Mouse (Mus musculus) CH12F3 (cell line): ENCODE measurements around the gene Lamb3.

Experiments used
- in situ Hi-C: fragments of 300-500 bp; cut with MboI; formaldehyde crosslinking; loops from 2 replicates; pipeline ENCODE4 v1.14.3; 2020; ENCODE audit warnings: low sequenced_read_pairs

Lamb3 gene

DNA sequence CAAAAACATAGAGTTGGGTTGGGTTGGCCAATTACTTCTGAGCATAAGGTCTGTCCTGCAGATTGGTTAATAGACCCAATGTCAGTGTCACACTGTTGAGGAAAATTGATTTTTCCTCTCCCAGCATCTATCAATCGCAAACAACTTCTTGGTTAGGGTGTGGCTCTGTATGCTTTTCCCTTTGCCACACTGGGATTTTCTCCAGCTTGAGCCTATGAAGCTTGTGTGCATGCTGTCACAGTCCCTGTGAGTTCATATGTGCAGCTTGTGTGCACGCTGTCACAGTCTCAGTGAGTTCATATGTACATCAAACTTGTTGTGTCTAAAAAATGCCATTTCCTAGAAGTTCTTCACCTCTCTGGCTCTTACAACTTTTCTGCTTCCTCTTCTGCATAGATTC lies 99.3 kb downstream of the Lamb3 start:
- in situ Hi-C loops: no loop called here

GRCm38 (mm10) chr1:193309785-193310518 lies 102.5 kb downstream of the Lamb3 start:
- in situ Hi-C loops: no loop called here

GRCm38 (mm10) chr1:193310519-193311085 lies 103.1 kb downstream of the Lamb3 start:
- in situ Hi-C loops: no loop called here

DNA sequence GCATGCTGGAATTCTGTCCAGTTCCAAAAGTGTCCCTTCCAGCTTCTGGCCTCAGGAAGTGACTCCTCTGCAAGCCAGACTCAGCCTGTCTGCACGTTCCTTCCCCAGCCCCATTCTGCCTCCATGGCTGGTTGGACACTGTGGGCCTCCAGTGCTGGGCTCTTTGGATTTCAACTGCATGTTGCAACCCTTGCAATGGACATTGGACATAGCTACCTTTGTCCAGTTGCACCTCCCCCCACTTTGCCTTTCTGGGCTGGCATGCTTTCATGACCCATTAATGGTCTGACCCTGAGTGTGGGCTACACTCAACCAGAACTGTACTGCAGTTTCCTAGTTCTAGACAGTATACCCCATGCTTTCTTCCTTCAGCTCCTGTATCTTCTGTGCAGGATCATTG lies 104.1 kb downstream of the Lamb3 start:
- in situ Hi-C loops: no loop called here

DNA sequence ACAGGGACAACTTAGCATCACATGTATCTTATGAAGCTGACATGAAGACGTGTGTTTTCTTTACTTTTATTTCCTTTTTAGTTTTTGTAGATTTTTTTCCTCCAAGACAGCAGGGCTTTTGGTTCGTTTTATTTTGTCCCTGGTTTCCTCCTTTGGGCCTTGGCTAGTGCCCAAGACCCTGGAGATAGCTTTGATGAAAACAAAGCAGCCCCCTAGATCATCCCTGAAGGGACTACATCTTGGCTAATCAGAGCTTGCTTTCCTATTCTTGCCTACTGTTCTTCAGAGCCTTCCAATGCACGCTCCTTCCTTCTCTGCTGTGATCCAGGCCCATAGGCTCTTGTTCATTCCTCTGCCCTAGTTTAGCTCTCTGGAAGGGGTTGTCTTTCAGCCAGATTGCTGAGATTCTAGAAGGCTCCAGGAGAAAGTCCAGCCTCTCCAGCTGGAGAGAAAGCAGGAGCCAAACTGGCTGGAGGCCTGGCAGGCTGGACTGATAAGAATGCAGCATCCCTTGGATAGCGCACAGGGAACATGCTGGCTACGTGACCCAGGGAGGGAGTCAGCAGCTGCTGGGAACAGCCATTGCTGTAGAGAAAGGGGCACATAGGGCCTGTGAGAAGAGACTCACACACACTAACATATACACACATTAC lies 108.3 kb downstream of the Lamb3 start:
- in situ Hi-C loops: loop anchor here (5.0 kb wide), 1 partner anchor 59 kb away; no protein-coding TSS in a partner anchor

DNA sequence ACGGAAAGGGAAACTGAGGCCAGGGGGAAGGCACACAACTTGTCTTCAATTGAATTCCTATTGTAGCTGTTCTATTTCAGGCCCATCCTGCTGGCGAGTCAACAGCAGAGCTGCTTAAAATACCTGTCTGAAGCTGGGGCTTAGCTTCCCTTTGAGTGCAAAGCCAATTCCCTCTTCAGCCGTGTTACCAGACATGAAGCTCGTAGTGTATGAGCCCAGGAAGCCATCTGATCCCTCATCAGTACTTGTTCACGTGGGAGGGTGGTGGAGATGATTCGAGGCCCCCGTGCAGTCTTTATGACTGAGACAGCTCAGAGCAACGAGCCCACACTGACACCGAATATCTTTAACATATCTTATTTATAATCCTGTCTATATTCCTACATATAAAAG lies 108.9 kb downstream of the Lamb3 start:
- in situ Hi-C loops: loop anchor here (5.0 kb wide), 1 partner anchor 59 kb away; no protein-coding TSS in a partner anchor

DNA sequence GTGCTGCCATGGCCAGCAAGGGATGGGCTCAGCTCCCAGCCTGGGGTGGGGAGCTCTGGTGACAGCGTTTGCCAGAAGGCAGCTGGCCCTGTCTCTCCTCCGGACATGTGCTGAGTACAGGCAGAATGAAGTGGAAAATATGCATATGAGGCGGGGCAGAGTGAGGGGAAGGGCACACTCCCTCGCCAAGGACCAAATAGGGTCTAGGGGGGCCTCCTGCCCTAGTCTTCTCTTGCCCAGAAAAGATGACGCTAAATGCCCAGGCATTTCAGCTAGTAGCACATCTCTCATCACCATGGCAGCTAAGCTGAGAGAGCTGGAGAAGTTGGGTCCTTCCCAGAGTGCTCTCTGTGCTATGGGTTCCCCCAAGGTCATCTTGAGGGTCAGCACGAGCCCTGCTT lies 109.7 kb downstream of the Lamb3 start:
- in situ Hi-C loops: loop anchor here (5.0 kb wide), 1 partner anchor 60 kb away; no protein-coding TSS in a partner anchor

- in situ Hi-C loops: loop anchor here (5.0 kb wide), 1 partner anchor 62 kb away; no protein-coding TSS in a partner anchor
These were observed 112.2 kb downstream of the Lamb3 start for GRCm38 (mm10) chr1:193319721-193320120.

GRCm38 (mm10) chr1:193320398-193320797 lies 112.9 kb downstream of the Lamb3 start:
- in situ Hi-C loops: no loop called here

DNA sequence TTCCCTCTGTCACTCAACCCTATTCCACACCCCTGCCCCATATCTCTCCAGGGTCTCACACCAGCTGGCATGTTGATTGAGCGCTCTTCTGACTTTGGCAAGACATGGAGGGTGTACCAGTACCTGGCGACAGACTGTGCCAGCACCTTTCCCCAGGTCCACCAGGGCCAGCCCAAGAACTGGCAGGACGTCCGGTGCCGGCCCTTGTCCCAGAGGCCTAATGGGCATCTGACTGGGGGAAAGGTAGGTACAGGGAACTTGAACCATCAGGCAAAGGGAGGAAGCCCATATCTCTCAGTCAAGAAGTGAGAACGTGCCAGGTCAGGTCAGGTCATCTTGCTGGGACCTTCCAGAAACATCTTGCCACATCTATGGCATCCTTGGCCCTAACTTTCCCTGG lies 116.2 kb downstream of the Lamb3 start:
- in situ Hi-C loops: no loop called here

- in situ Hi-C loops: no loop called here
These were observed 116.7 kb downstream of the Lamb3 start for GRCm38 (mm10) chr1:193324224-193324623.

- in situ Hi-C loops: no loop called here
These were observed 118.4 kb downstream of the Lamb3 start for GRCm38 (mm10) chr1:193325891-193326290.

DNA sequence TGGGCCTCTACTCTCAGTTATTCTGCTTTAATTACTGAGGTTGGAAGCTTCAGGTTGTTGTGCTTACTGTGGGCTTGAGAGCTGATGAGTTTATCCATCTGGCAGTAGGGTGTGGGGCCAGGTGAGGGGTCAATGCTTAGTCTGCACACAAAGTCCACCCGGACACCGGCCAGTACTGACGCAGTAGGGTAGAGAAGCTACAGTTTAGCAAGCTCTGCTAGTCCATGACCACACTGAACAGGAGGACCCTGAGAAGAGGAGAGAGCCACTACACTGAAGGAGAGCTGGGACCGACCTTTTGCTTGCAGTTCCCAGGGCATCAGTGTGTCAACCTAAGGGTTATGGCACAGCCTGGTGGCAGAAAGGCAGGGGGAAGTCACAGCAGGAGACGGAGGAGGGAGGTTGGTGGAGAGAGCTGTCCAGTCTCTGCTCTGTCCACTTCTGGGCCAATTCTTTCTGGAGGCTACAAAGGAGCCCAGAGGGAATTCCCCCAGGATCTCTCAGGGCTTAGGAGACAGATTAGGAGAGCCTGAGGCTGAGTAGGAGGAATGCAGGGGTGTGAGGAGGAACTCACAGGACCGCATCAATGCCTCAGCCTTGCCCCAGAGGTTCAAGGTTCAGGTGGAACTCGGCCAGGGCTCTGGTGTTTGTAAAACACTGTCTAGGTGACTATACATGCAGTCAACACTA lies 119.1 kb downstream of the Lamb3 start:
- in situ Hi-C loops: no loop called here

- in situ Hi-C loops: no loop called here
These were observed 119.7 kb downstream of the Lamb3 start for GRCm38 (mm10) chr1:193327216-193327615.

DNA sequence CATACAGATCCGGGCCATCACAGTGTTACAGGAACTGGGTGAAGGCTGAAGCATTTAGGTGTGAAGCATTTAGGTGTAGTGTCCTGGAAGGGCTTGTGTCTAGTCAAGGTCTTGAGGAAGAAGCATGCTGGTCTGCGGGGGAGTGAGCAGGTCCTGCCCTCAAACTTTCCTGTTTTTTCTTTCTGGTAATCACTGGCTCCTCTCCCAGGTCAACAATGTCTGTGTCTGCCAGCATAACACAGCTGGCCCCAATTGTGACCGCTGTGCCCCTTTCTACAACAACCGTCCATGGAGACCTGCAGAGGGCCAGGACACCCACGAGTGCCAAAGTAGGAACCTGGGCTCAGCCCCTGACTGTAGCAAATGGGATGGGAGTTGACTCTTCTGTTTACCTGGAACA lies 120.2 kb downstream of the Lamb3 start:
- in situ Hi-C loops: no loop called here

- in situ Hi-C loops: no loop called here
These were observed 122.1 kb downstream of the Lamb3 start for GRCm38 (mm10) chr1:193329557-193329956.

GRCm38 (mm10) chr1:193330172-193330571 lies 122.7 kb downstream of the Lamb3 start:
- in situ Hi-C loops: no loop called here

GRCm38 (mm10) chr1:193330626-193331025 lies 123.1 kb downstream of the Lamb3 start:
- in situ Hi-C loops: no loop called here

- in situ Hi-C loops: no loop called here
These were observed 124.5 kb downstream of the Lamb3 start for GRCm38 (mm10) chr1:193332018-193332417.

DNA sequence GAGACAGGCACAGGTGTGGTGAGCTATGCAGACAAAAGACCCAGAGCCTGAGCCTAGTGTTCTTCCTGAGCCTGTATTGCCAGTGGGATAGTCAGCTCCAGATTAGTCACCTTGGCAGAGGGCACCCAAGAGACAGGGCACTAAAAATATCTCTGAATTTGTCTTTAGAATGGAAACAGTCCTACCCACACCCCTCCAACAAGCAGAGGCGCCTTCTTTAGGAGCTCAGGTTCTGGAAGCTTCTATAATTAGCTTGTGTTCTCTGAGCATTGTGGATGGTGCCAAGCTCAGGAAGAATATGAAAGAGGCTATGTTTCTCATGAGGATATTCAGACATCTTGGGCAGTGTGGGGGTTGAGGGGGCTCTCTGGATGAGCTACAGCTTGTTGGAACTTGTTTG lies 125.2 kb downstream of the Lamb3 start:
- in situ Hi-C loops: no loop called here

DNA sequence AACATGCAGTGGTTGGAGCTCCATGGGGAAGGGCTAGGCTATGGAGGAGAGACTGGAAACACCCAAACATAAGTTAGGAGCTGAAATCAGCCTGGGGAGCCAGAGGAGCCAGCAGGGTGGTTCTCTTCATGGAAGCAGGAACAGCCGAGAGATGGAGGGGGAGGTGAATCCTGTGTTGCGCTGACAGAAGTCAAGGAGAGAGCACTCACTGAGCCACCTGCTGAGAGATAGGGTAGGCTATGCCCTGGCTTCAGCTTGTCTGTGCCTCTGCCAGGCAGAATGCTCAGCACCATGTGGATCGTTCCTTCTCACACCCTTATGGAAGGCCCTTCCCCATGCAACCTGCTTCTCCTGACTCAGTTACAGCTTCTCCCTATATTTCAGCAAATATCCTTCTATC lies 126.3 kb downstream of the Lamb3 start:
- in situ Hi-C loops: no loop called here
